Mouse (Mus musculus) MEL (cell line): ENCODE results near the gene Mettl26. TPM values are rescaled to one million over a fixed set of nuclear protein-coding genes. Genes with fewer than 3 reads are reported as not detected.
A peak's percentile ranks its signal among the peaks of the same experiment; 100 is the strongest.

Source experiments
- DNase-seq: peaks from one replicate; pipeline ENCODE4 v3.0.0; 2011; ENCODE audit warnings: low read depth, low spot score
- H3K27ac ChIP-seq: 2 replicates; pipeline ENCODE4 v1.5.1; 2012; ENCODE audit warnings: low read depth, mild to moderate bottlenecking, control low read depth, low read length, moderate library complexity; ENCODE audit not compliant: control insufficient read depth
- H3K27me3 ChIP-seq, 2 experiments: fragments of 150-350 bp in 1 of 2; sonication (generic) in 1 of 2; 2 replicates each; pipeline ENCODE4 v1.6.1; 2012; ENCODE audit warnings: low read length in 2 of 2, mild to moderate bottlenecking in 2 of 2, improper control_type of control experiment in 1 of 2, moderate library complexity in 1 of 2; ENCODE audit not compliant: insufficient read depth in 2 of 2, control insufficient read depth in 1 of 2
- H3K36me3 ChIP-seq, 2 experiments: 2 replicates each; pipeline ENCODE4 v1.6.1; 2012 to 2014; ENCODE audit warnings: low read length in 2 of 2, improper control_type of control experiment in 1 of 2, inconsistent platforms in 1 of 2, mild to moderate bottlenecking in 1 of 2; ENCODE audit not compliant: insufficient read depth in 2 of 2, control insufficient read depth in 1 of 2
- H3K4me1 ChIP-seq, 2 experiments: fragments of 150-350 bp in 1 of 2; sonication (generic) in 1 of 2; 2 replicates each; pipeline ENCODE4 v1.6.1; 2012; ENCODE audit warnings: low read length in 2 of 2, improper control_type of control experiment in 1 of 2, mild to moderate bottlenecking in 1 of 2; ENCODE audit not compliant: insufficient read depth in 2 of 2, control insufficient read depth in 1 of 2
- H3K4me3 ChIP-seq, 2 experiments: fragments of 150-350 bp in 1 of 2; sonication (generic) in 1 of 2; 2 replicates each; pipeline ENCODE4 v1.5.1; 2012; ENCODE audit warnings: low read depth in 2 of 2, low read length in 2 of 2, mild to moderate bottlenecking in 2 of 2, moderate library complexity in 2 of 2, control low read depth in 1 of 2, improper control_type of control experiment in 1 of 2; ENCODE audit not compliant: control insufficient read depth in 1 of 2, insufficient read depth in 1 of 2
- H3K79me2 ChIP-seq: 2 replicates; pipeline ENCODE4 v1.6.1; 2012; ENCODE audit warnings: mild to moderate bottlenecking, low read length, moderate library complexity; ENCODE audit not compliant: control insufficient read depth, poor library complexity, insufficient read depth
- H3K9ac ChIP-seq: 2 replicates; pipeline ENCODE4 v1.6.1; 2012; ENCODE audit warnings: low read depth, mild to moderate bottlenecking, control low read depth, low read length, moderate library complexity; ENCODE audit not compliant: control insufficient read depth, poor library complexity, severe bottlenecking
- H3K9me3 ChIP-seq: fragments of 150-350 bp; sonication (generic); replicated peaks from 2 replicates; pipeline ENCODE4 v1.6.1; 2012; ENCODE audit warnings: mild to moderate bottlenecking, low read length, improper control_type of control experiment, moderate library complexity; ENCODE audit not compliant: insufficient read depth
- BHLHE40 ChIP-seq: IDR thresholded peaks from 2 replicates; pipeline ENCODE4 v1.6.1; 2012; ENCODE audit warnings: low read depth, mild to moderate bottlenecking, inconsistent platforms, low read length, improper control_type of control experiment, borderline replicate concordance
- CHD2 ChIP-seq: IDR thresholded peaks from 2 replicates; pipeline ENCODE4 v1.6.1; 2011; ENCODE audit warnings: low read length, improper control_type of control experiment
- CTCF ChIP-seq, 3 experiments: IDR thresholded peaks in 2 of 3; conservative IDR thresholded peaks in 1 of 3; 2 replicates each; pipeline ENCODE4 v1.5.1; 2011 to 2012; ENCODE audit warnings: low read length in 3 of 3, low read depth in 2 of 3, mild to moderate bottlenecking in 2 of 3, improper control_type of control experiment in 1 of 3, inconsistent platforms in 1 of 3, mixed read lengths in 1 of 3, moderate library complexity in 1 of 3; ENCODE audit not compliant: control insufficient read depth in 1 of 3, insufficient read depth in 1 of 3, poor library complexity in 1 of 3, severe bottlenecking in 1 of 3
- E2F4 ChIP-seq: IDR thresholded peaks from 2 replicates; pipeline ENCODE4 v1.6.1; 2011; ENCODE audit warnings: low read depth, low read length, improper control_type of control experiment, borderline replicate concordance
- ELF1 ChIP-seq: IDR thresholded peaks from 2 replicates; pipeline ENCODE4 v1.6.1; 2014; ENCODE audit warnings: low read depth, mild to moderate bottlenecking, inconsistent platforms, low read length, improper control_type of control experiment, moderate library complexity
- EP300 ChIP-seq, 2 experiments: IDR thresholded peaks; 2 replicates each; pipeline ENCODE4 v1.6.1; 2011; ENCODE audit warnings: improper control_type of control experiment in 2 of 2, low read length in 2 of 2, low read depth in 1 of 2, mild to moderate bottlenecking in 1 of 2
- ETS1 ChIP-seq: IDR thresholded peaks from 2 replicates; pipeline ENCODE4 v1.6.1; 2012; ENCODE audit warnings: low read depth, mild to moderate bottlenecking, inconsistent platforms, low read length, improper control_type of control experiment, moderate library complexity
- GABPA ChIP-seq: IDR thresholded peaks from 2 replicates; pipeline ENCODE4 v1.6.1; 2012; ENCODE audit warnings: low read depth, mild to moderate bottlenecking, inconsistent platforms, low read length, improper control_type of control experiment, moderate library complexity
- GATA1 ChIP-seq: IDR thresholded peaks from 2 replicates; pipeline ENCODE4 v1.6.1; 2011; ENCODE audit warnings: low read depth, low read length, improper control_type of control experiment
- HCFC1 ChIP-seq: IDR thresholded peaks from 2 replicates; pipeline ENCODE4 v1.6.1; 2012; ENCODE audit warnings: low read depth, mild to moderate bottlenecking, inconsistent platforms, low read length, improper control_type of control experiment, moderate library complexity
- JUND ChIP-seq: IDR thresholded peaks from 2 replicates; pipeline ENCODE4 v1.6.1; 2011; ENCODE audit warnings: low read depth, mild to moderate bottlenecking, improper control_type of control experiment, low read length
- MAFK ChIP-seq: IDR thresholded peaks from 2 replicates; pipeline ENCODE4 v1.6.1; 2011; ENCODE audit warnings: low read depth, mild to moderate bottlenecking, low read length, improper control_type of control experiment, borderline replicate concordance
- MAX ChIP-seq: IDR thresholded peaks from 2 replicates; pipeline ENCODE4 v1.6.1; 2011; ENCODE audit warnings: low read length, improper control_type of control experiment
- MAZ ChIP-seq: IDR thresholded peaks from 2 replicates; pipeline ENCODE4 v1.6.1; 2012; ENCODE audit warnings: low read depth, mild to moderate bottlenecking, inconsistent platforms, low read length, improper control_type of control experiment
- MEF2A ChIP-seq: IDR thresholded peaks from 2 replicates; pipeline ENCODE4 v1.6.1; 2014; ENCODE audit warnings: low read depth, mild to moderate bottlenecking, inconsistent platforms, low read length, improper control_type of control experiment; ENCODE audit not compliant: poor library complexity, insufficient replicate concordance, severe bottlenecking; ENCODE audit errors: extremely low read depth
- MXI1 ChIP-seq: IDR thresholded peaks from 2 replicates; pipeline ENCODE4 v1.6.1; 2011; ENCODE audit warnings: mild to moderate bottlenecking, low read depth, low read length, improper control_type of control experiment
- MYB ChIP-seq: IDR thresholded peaks from 2 replicates; pipeline ENCODE4 v1.6.1; 2011; ENCODE audit warnings: mild to moderate bottlenecking, low read depth, low read length, improper control_type of control experiment
- MYC ChIP-seq: IDR thresholded peaks from 2 replicates; pipeline ENCODE4 v1.6.1; 2011; ENCODE audit warnings: low read depth, mild to moderate bottlenecking, low read length, improper control_type of control experiment, moderate library complexity
- NELFE ChIP-seq: IDR thresholded peaks from 2 replicates; pipeline ENCODE4 v1.6.1; 2011; ENCODE audit warnings: low read depth, low read length, improper control_type of control experiment
- NRF1 ChIP-seq: IDR thresholded peaks from 2 replicates; pipeline ENCODE4 v1.6.1; 2014; ENCODE audit warnings: low read depth, mild to moderate bottlenecking, inconsistent platforms, low read length, improper control_type of control experiment, moderate library complexity; ENCODE audit not compliant: poor library complexity, insufficient read depth, severe bottlenecking
- POLR2A ChIP-seq, 2 experiments: IDR thresholded peaks; 2 replicates each; pipeline ENCODE4 v1.6.1; 2011 to 2012; ENCODE audit warnings: low read length in 2 of 2, mild to moderate bottlenecking in 2 of 2, control low read depth in 1 of 2, improper control_type of control experiment in 1 of 2, low read depth in 1 of 2, moderate library complexity in 1 of 2; ENCODE audit not compliant: control insufficient read depth in 1 of 2, insufficient read depth in 1 of 2, poor library complexity in 1 of 2
- POLR2AphosphoS2 ChIP-seq: IDR thresholded peaks from 2 replicates; pipeline ENCODE4 v1.6.1; 2011; ENCODE audit warnings: low read length, improper control_type of control experiment
- POLR2AphosphoS5 ChIP-seq: IDR thresholded peaks from 2 replicates; pipeline ENCODE4 v1.6.1; 2012; ENCODE audit warnings: low read depth, borderline replicate concordance, mild to moderate bottlenecking, inconsistent platforms, low read length, moderate library complexity, mixed read lengths
- RAD21 ChIP-seq: IDR thresholded peaks from 2 replicates; pipeline ENCODE4 v1.6.1; 2011; ENCODE audit warnings: mild to moderate bottlenecking, low read depth, low read length, improper control_type of control experiment
- RCOR1 ChIP-seq: IDR thresholded peaks from 2 replicates; pipeline ENCODE4 v1.6.1; 2012; ENCODE audit warnings: low read depth, mild to moderate bottlenecking, inconsistent platforms, low read length, improper control_type of control experiment
- SIN3A ChIP-seq: IDR thresholded peaks from 2 replicates; pipeline ENCODE4 v1.6.1; 2012; ENCODE audit warnings: low read length, improper control_type of control experiment, inconsistent platforms
- SMC3 ChIP-seq: IDR thresholded peaks from 2 replicates; pipeline ENCODE4 v1.6.1; 2011; ENCODE audit warnings: low read depth, low read length, improper control_type of control experiment
- TAL1 ChIP-seq: IDR thresholded peaks from 2 replicates; pipeline ENCODE4 v1.6.1; 2012; ENCODE audit warnings: mild to moderate bottlenecking, inconsistent platforms, low read length, moderate library complexity, mixed read lengths
- TBP ChIP-seq: IDR thresholded peaks from 2 replicates; pipeline ENCODE4 v1.8.0; 2011; ENCODE audit warnings: low read depth, low read length, improper control_type of control experiment
- TCF12 ChIP-seq: IDR thresholded peaks from 2 replicates; pipeline ENCODE4 v1.6.1; 2014; ENCODE audit warnings: low read depth, mild to moderate bottlenecking, inconsistent platforms, low read length, improper control_type of control experiment, moderate library complexity
- USF1 ChIP-seq: IDR thresholded peaks from 2 replicates; pipeline ENCODE4 v1.6.1; 2014; ENCODE audit warnings: low read depth, mild to moderate bottlenecking, inconsistent platforms, low read length, improper control_type of control experiment, moderate library complexity
- USF2 ChIP-seq, 2 experiments: IDR thresholded peaks; 2 replicates each; pipeline ENCODE4 v1.6.1; 2011 to 2012; ENCODE audit warnings: improper control_type of control experiment in 2 of 2, low read length in 2 of 2, borderline replicate concordance in 1 of 2, inconsistent platforms in 1 of 2, low read depth in 1 of 2, mild to moderate bottlenecking in 1 of 2; ENCODE audit not compliant: insufficient read depth in 1 of 2
- ZC3H11A ChIP-seq: IDR thresholded peaks from 2 replicates; pipeline ENCODE4 v1.6.1; 2012; ENCODE audit warnings: low read depth, mild to moderate bottlenecking, inconsistent platforms, low read length, improper control_type of control experiment
- ZKSCAN1 ChIP-seq: IDR thresholded peaks from 2 replicates; pipeline ENCODE4 v1.6.1; 2012; ENCODE audit warnings: low read depth, mild to moderate bottlenecking, inconsistent platforms, low read length, improper control_type of control experiment, moderate library complexity
- ZMIZ1 ChIP-seq: IDR thresholded peaks from 2 replicates; pipeline ENCODE4 v1.6.1; 2012; ENCODE audit warnings: low read depth, mild to moderate bottlenecking, inconsistent platforms, low read length, improper control_type of control experiment, moderate library complexity
- polyA plus RNA-seq, 2 experiments: library from polyadenylated mRNA; stranded (reverse) in 1 of 2; unstranded in 1 of 2; fragments of >175 nt in 1 of 2; fragments of >200 nt in 1 of 2; gene quantifications; 2 replicates each; pipeline versions ENCODE4 v1.2.1 to v1.2.4; 2012; ENCODE audit warnings: low replicate concordance in 2 of 2, low read depth in 1 of 2; ENCODE audit not compliant: insufficient read length in 2 of 2, insufficient read depth in 1 of 2, missing spikeins in 1 of 2
- total RNA-seq: library from RNA; depleted of rRNA; stranded (reverse); fragments of 300-350 nt; gene quantifications from 2 replicates; pipeline ENCODE4 v1.2.3, GENCODE M21; 2012

Mettl26 gene
- total and polyA plus RNA-seq, 3 experiments: 31.7 to 50.6 TPM; not detected in 1

GRCm38 (mm10) chr17:25860832-25861703 lies 13.8 kb upstream of the Mettl26 start, which contains the start of gene Wdr90:
TSS of gene Wdr90 (minus strand) at chr17:25861501.
- Histone ChIP-seq H3K79me2 (peaks cover 5% of the 10 kb centered on the region), H3K27me3 (no peaks in the 10 kb centered on the region), H3K36me3 (peaks cover 0 to 9% of the 10 kb centered on the region in 2 experiments; a peak in 2 of 4 replicates), H3K9ac (peak within 1 kb of the TSS; percentile 76), H3K4me1 (peaks cover 0 to 16% of the 10 kb centered on the region in 2 experiments; a peak in 2 of 4 replicates), H3K4me3 (peak within 1 kb of the TSS; percentile 60 to 69), H3K27ac (peak within 1 kb of the TSS; percentile 42), H3K9me3 (no peaks in the 10 kb centered on the region)
- peak; percentile 96 for DNase-seq
- TF ChIP-seq JUND (no peak), POLR2A (IDR thresholded peaks at IDR 0.05; ENCODE audit: control insufficient read depth in 1 of 2, insufficient read depth in 1 of 2, low read depth in 1 of 2, low read length in 2 of 2, poor library complexity in 1 of 2) (peak; percentile 70 to 89), TBP (peak; percentile 41; the same call in 1 of the 2 replicates), POLR2AphosphoS5 (no peak), TAL1 (no peak), ELF1 (peak; percentile 84), NELFE (peak; percentile 79), CHD2 (no peak), MXI1 (peak; percentile 96), MEF2A (no peak), SIN3A (peak; percentile 99), BHLHE40 (no peak), USF2 (IDR thresholded peaks at IDR 0.05; ENCODE audit: borderline replicate concordance in 1 of 2, insufficient read depth in 1 of 2, low read depth in 1 of 2, low read length in 2 of 2) (no peak), RCOR1 (no peak), ZKSCAN1 (no peak), GABPA (no peak), GATA1 (no peak), MYB (no peak), NRF1 (peak; percentile 49; the same call in 1 of the 2 replicates), ZMIZ1 (no peak; the same call in 1 of the 2 replicates), CTCF (IDR thresholded peaks at IDR 0.05 in 2 of 3, conservative IDR thresholded peaks at IDR 0.05 in 1 of 3; ENCODE audit: control insufficient read depth in 1 of 3, insufficient read depth in 1 of 3, low read depth in 2 of 3, low read length in 3 of 3, poor library complexity in 1 of 3, severe bottlenecking in 1 of 3) (0 out of 6 replicates have a peak, but pooled peaks of 1 of the 3 experiments have one; percentile 14), RAD21 (no peak), EP300 (IDR thresholded peaks at IDR 0.05; ENCODE audit: low read depth in 1 of 2, low read length in 2 of 2) (no peak), MAX (peak; percentile 83), ZC3H11A (no peak), POLR2AphosphoS2 (0 out of 2 replicates have a peak, but pooled peaks have one; percentile 13), MAZ (no peak), TCF12 (0 out of 2 replicates have a peak, but pooled peaks have one; percentile 39), MAFK (no peak), ETS1 (peak; percentile 77), USF1 (0 out of 2 replicates have a peak, but pooled peaks have one; percentile 36), HCFC1 (peak; percentile 92), SMC3 (no peak), E2F4 (peak; percentile 89; the same call in 1 of the 2 replicates), MYC (peak; percentile 79; the same call in 1 of the 2 replicates)
